Mouse (Mus musculus) right cerebral cortex, postnatal 14 days (tissue): ENCODE measurements around the gene Gm773.
"Not testable (repeated sequence)": the region's sequence is repeated elsewhere in the genome, so short reads cannot be mapped to it uniquely, and the experiment has no call there.

Experiments used
- DNase-seq: peaks from one replicate; pipeline ENCODE4 v3.0.0; 2022

Gm773 gene

GRCm38 (mm10) chrX:56212771-56213170, at the start of gene Gm773:
Gene Gm773, minus strand, starts transcription at chrX:56212881.
- no peak for DNase-seq

- not testable (repeated sequence) for DNase-seq
These were observed 26.2 kb downstream of the Gm773 start for GRCm38 (mm10) chrX:56186449-56186848.

- DNase-seq: no peak
These were observed 61.3 kb downstream of the Gm773 start for GRCm38 (mm10) chrX:56151396-56151795.
